Mouse (Mus musculus): ENCODE measurements around the gene Col28a1. TPM values are rescaled to one million over a fixed set of nuclear protein-coding genes. Genes with fewer than 3 reads are reported as not detected.
"Not testable (repeated sequence)": the region's sequence is repeated elsewhere in the genome, so short reads cannot be mapped to it uniquely, and the experiment has no call there.

The Col28a1 gene
- polyA plus RNA-seq, 1 experiment from 2014 or later: 0.75 TPM

- Histone ChIP-seq H3K27me3 (replicated peaks; ENCODE audit: insufficient read depth, low read length) (no peaks in the 10 kb centered on the region), H3K27ac (ENCODE audit: low read length) (no peak overlapping the region), H3K4me2 (replicated peaks; ENCODE audit: low read depth, low read length) (no peak overlapping the region), H3K36me3 (ENCODE audit: insufficient read depth, low read length) (no peaks in the 10 kb centered on the region), H3K4me3 (ENCODE audit: low read depth, low read length) (no peak overlapping the region), H3K4me1 (ENCODE audit: insufficient read depth, low read depth, low read length) (no peaks in the 10 kb centered on the region), H3K9ac (replicated peaks; ENCODE audit: low read depth) (no peak overlapping the region), H3K9me3 (ENCODE audit: low read length) (no peaks in the 10 kb centered on the region)
- WGBS: 87% methylated on average over 7 of the region's 7 CpGs
- no peak for ATAC-seq
- TF ChIP-seq EP300 (IDR thresholded peaks at IDR 0.05) (no peak), CTCF (IDR thresholded peaks at IDR 0.05) (no peak)
- DNase-seq (ENCODE audit: low spot score): no peak
Observed at GRCm38 (mm10) chr6:8025332-8026129, 166.9 kb downstream of the Col28a1 start.

- peak; percentile 60 for ATAC-seq
- Histone ChIP-seq H3K4me3 (ENCODE audit: low read depth, low read length) (no peak overlapping the region), H3K4me2 (replicated peaks; ENCODE audit: low read depth, low read length) (no peak overlapping the region), H3K27ac (ENCODE audit: low read length) (no peak overlapping the region), H3K9me3 (ENCODE audit: low read length) (no peaks in the 10 kb centered on the region), H3K36me3 (ENCODE audit: insufficient read depth, low read length) (no peaks in the 10 kb centered on the region), H3K9ac (replicated peaks; ENCODE audit: low read depth) (no peak overlapping the region), H3K4me1 (ENCODE audit: insufficient read depth, low read depth, low read length) (no peaks in the 10 kb centered on the region), H3K27me3 (replicated peaks; ENCODE audit: insufficient read depth, low read length) (no peaks in the 10 kb centered on the region)
- 65% methylated on average over 3 of the region's 3 CpGs for WGBS
- DNase-seq (ENCODE audit: low spot score): peak; percentile 15
- no peak for TF ChIP-seq CTCF (IDR thresholded peaks at IDR 0.05)
- no peak for TF ChIP-seq EP300 (IDR thresholded peaks at IDR 0.05)
Observed at GRCm38 (mm10) chr6:8023527-8023926, 168.9 kb downstream of the Col28a1 start.

- Histone ChIP-seq H3K27me3 (replicated peaks; ENCODE audit: insufficient read depth, low read length) (no peaks in the 10 kb centered on the region), H3K9ac (replicated peaks; ENCODE audit: low read depth) (no peak overlapping the region), H3K9me3 (ENCODE audit: low read length) (no peaks in the 10 kb centered on the region), H3K36me3 (ENCODE audit: insufficient read depth, low read length) (no peaks in the 10 kb centered on the region), H3K4me3 (ENCODE audit: low read depth, low read length) (no peak overlapping the region), H3K4me1 (ENCODE audit: insufficient read depth, low read depth, low read length) (no peaks in the 10 kb centered on the region), H3K27ac (ENCODE audit: low read length) (no peak overlapping the region), H3K4me2 (replicated peaks; ENCODE audit: low read depth, low read length) (no peak overlapping the region)
- TF ChIP-seq EP300 (IDR thresholded peaks at IDR 0.05) (no peak), CTCF (IDR thresholded peaks at IDR 0.05) (no peak)
- ATAC-seq (no peak), DNase-seq (ENCODE audit: low spot score) (no peak)
- WGBS: 84% methylated on average over 4 of the region's 4 CpGs
Observed at GRCm38 (mm10) chr6:7994736-7995135, 197.7 kb downstream of the Col28a1 start.

GRCm38 (mm10) chr6:7983646-7983979 is 208.8 kb downstream of the Col28a1 start:
- no peak for TF ChIP-seq EP300 (IDR thresholded peaks at IDR 0.05)
- peak; percentile 73 for TF ChIP-seq CTCF (IDR thresholded peaks at IDR 0.05)
- DNase-seq (ENCODE audit: low spot score): peak; percentile 39
- H3K4me3 ChIP-seq (ENCODE audit: low read depth, low read length): peak overlapping the region; percentile 25
- no peak overlapping the region for H3K9ac ChIP-seq (replicated peaks; ENCODE audit: low read depth)
- H3K27me3 ChIP-seq (replicated peaks; ENCODE audit: insufficient read depth, low read length): no peaks in the 10 kb centered on the region
- H3K9me3 ChIP-seq (ENCODE audit: low read length): no peaks in the 10 kb centered on the region
- peak overlapping the region; percentile 42 for H3K4me2 ChIP-seq (replicated peaks; ENCODE audit: low read depth, low read length)
- ATAC-seq: no peak
- WGBS: 31% methylated on average over 7 of the region's 7 CpGs
- no peaks in the 10 kb centered on the region for H3K36me3 ChIP-seq (ENCODE audit: insufficient read depth, low read length)
- no peaks in the 10 kb centered on the region for H3K4me1 ChIP-seq (ENCODE audit: insufficient read depth, low read depth, low read length)
- no peak overlapping the region for H3K27ac ChIP-seq (ENCODE audit: low read length)

GRCm38 (mm10) chr6:7982958-7983645 is 209.3 kb downstream of the Col28a1 start:
- peak overlapping the region; percentile 42 for H3K4me2 ChIP-seq (replicated peaks; ENCODE audit: low read depth, low read length)
- H3K27me3 ChIP-seq (replicated peaks; ENCODE audit: insufficient read depth, low read length); DNase-seq (ENCODE audit: low spot score); H3K27ac ChIP-seq (ENCODE audit: low read length); H3K9me3 ChIP-seq (ENCODE audit: low read length); H3K4me1 ChIP-seq (ENCODE audit: insufficient read depth, low read depth, low read length); H3K36me3 ChIP-seq (ENCODE audit: insufficient read depth, low read length); H3K9ac ChIP-seq (replicated peaks; ENCODE audit: low read depth): not testable (repeated sequence)
- peak overlapping the region; percentile 25 for H3K4me3 ChIP-seq (ENCODE audit: low read depth, low read length)
- TF ChIP-seq CTCF (IDR thresholded peaks at IDR 0.05): peak; percentile 6; the same call in 1 of the 2 replicates
- ATAC-seq: peak; percentile 53; the same call in 1 of the 2 replicates
- WGBS: 57% methylated on average over 32 of the region's 32 CpGs

- no peak for TF ChIP-seq EP300 (IDR thresholded peaks at IDR 0.05)
- no peak for TF ChIP-seq CTCF (IDR thresholded peaks at IDR 0.05)
- H3K36me3 ChIP-seq (ENCODE audit: insufficient read depth, low read length): no peaks in the 10 kb centered on the region
- H3K4me2 ChIP-seq (replicated peaks; ENCODE audit: low read depth, low read length): no peak overlapping the region
- no peak overlapping the region for H3K4me3 ChIP-seq (ENCODE audit: low read depth, low read length)
- H3K9ac ChIP-seq (replicated peaks; ENCODE audit: low read depth): no peak overlapping the region
- no peaks in the 10 kb centered on the region for H3K27me3 ChIP-seq (replicated peaks; ENCODE audit: insufficient read depth, low read length)
- H3K9me3 ChIP-seq (ENCODE audit: low read length): no peaks in the 10 kb centered on the region
- ATAC-seq: no peak
- H3K27ac ChIP-seq (ENCODE audit: low read length): no peak overlapping the region
- no peak for DNase-seq (ENCODE audit: low spot score)
- WGBS: 62% methylated on average over 5 of the region's 5 CpGs
- H3K4me1 ChIP-seq (ENCODE audit: insufficient read depth, low read depth, low read length): no peaks in the 10 kb centered on the region
Observed at GRCm38 (mm10) chr6:7971020-7971760, 221.2 kb downstream of the Col28a1 start.
